Mouse (Mus musculus): ENCODE measurements around the gene Selenbp1.

The Selenbp1 gene

GRCm38 (mm10) chr3:94974528-94975422 lies 41.9 kb downstream of the Selenbp1 start, which contains the start of gene Pi4kb:
Pi4kb (plus strand) TSS chr3:94974731.
- DNase-seq (ENCODE audit: low spot score): peak; percentile 90

GRCm38 (mm10) chr3:94984312-94984711 lies 51.5 kb downstream of the Selenbp1 start:
- no peak for DNase-seq (ENCODE audit: low spot score)

GRCm38 (mm10) chr3:94985513-94985912 lies 52.7 kb downstream of the Selenbp1 start:
- DNase-seq (ENCODE audit: low spot score): no peak

GRCm38 (mm10) chr3:94987578-94987977 lies 54.7 kb downstream of the Selenbp1 start:
- DNase-seq (ENCODE audit: low spot score): peak; percentile 58

- DNase-seq (ENCODE audit: low spot score): no peak
These were observed 56.4 kb downstream of the Selenbp1 start for GRCm38 (mm10) chr3:94989159-94989761.
